Comparison of ENCODE assay signal across 8 mouse cellular contexts in the genomic region with DNA sequence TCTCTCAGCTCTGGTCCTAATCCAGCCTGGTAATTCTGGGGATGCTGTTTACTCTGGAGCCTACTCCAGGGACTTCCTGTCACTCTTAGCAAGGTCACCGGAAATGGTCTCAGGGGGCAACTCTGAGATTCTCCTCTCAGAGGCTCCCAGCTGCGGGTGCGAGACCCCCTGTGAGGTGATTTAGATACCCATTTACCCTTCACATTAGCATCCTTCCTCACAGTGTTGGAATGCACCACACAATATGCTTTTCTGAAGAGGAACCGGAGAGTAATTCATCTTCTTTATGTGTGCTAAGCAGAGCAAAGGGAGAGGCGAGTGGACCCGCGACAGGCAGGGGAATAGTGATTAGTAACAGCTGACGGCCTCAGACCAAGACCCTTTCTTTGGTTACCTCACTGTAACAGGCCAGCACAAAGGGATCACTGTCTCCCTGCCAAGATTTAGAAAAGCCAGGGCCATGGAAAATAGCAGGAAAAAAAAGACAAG. TPM values are rescaled to one million over a fixed set of nuclear protein-coding genes. Genes with fewer than 3 reads are reported as not detected.
A peak's percentile ranks its signal among the peaks of the same experiment; 100 is the strongest.
DNase-seq lines count a peak whose midpoint lies in the region; ATAC-seq lines count a peak whose summit lies in the region.

No protein-coding gene starts in this region.

- DNase-seq in heart, embryonic 10.5 days (ENCODE audit: low spot score), result no peak
- DNase-seq in heart, postnatal 25 days (ENCODE audit: low spot score), result no peak
- peak; percentile 12 for DNase-seq in ES-CJ7 (ENCODE audit: low read depth, low spot score)
- peak; percentile 61 for DNase-seq in limb, embryonic 11.5 days (ENCODE audit: low spot score)
- no peak for DNase-seq in gastrocnemius, postnatal 36 days
- DNase-seq in adrenal gland, postnatal 25 days, result no peak
- DNase-seq in urinary bladder, postnatal 14 days (ENCODE audit: low spot score), result no peak

- ATAC-seq in embryonic facial prominence, embryonic 15.5 days (ENCODE audit: insufficient number of reproducible peaks, low FRiP score, low TSS enrichment, low read depth), result peak; percentile 22; the same call in 1 of the 2 replicates
- ATAC-seq in limb, embryonic 11.5 days (ENCODE audit: insufficient number of reproducible peaks, low FRiP score, low TSS enrichment, low read depth), result peak; percentile 49; the same call in 1 of the 2 replicates

- WGBS in heart, embryonic 10.5 days, result 25% methylated on average over 8 of the region's 8 CpGs
- 33% methylated on average over 8 of the region's 8 CpGs for WGBS in embryonic facial prominence, embryonic 15.5 days
- 11% methylated on average over 8 of the region's 8 CpGs for WGBS in limb, embryonic 11.5 days

- H3K36me3 ChIP-seq in heart, embryonic 10.5 days, result no peaks in the 10 kb centered on the region
- H3K36me3 ChIP-seq in embryonic facial prominence, embryonic 15.5 days, result no peaks in the 10 kb centered on the region
- H3K36me3 ChIP-seq in limb, embryonic 11.5 days (ENCODE audit: control insufficient read depth, insufficient read depth, low read length), result no peaks in the 10 kb centered on the region

- peak overlapping the region; percentile 62 for H3K27ac ChIP-seq in heart, embryonic 10.5 days
- H3K27ac ChIP-seq in embryonic facial prominence, embryonic 15.5 days (replicated peaks), result peak overlapping the region; percentile 58; the same call in 1 of the 2 replicates
- H3K27ac ChIP-seq in limb, embryonic 11.5 days (replicated peaks; ENCODE audit: low read depth, low read length), result 0 out of 2 replicates have a peak overlapping the region, but pooled peaks have one; percentile 45

- H3K9me3 ChIP-seq in heart, embryonic 10.5 days, result no peaks in the 10 kb centered on the region
- H3K9me3 ChIP-seq in embryonic facial prominence, embryonic 15.5 days (replicated peaks), result no peaks in the 10 kb centered on the region
- no peaks in the 10 kb centered on the region for H3K9me3 ChIP-seq in limb, embryonic 11.5 days (ENCODE audit: control insufficient read depth, low read length)

- no peak overlapping the region for H3K4me3 ChIP-seq in heart, embryonic 10.5 days
- no peak overlapping the region for H3K4me3 ChIP-seq in embryonic facial prominence, embryonic 15.5 days (replicated peaks)
- no peak overlapping the region for H3K4me3 ChIP-seq in limb, embryonic 11.5 days (ENCODE audit: low read depth, low read length)

- H3K4me1 ChIP-seq in heart, embryonic 10.5 days, result peaks cover 58% of the 10 kb centered on the region
- peaks cover 46% of the 10 kb centered on the region for H3K4me1 ChIP-seq in embryonic facial prominence, embryonic 15.5 days
- peaks cover 8% of the 10 kb centered on the region for H3K4me1 ChIP-seq in limb, embryonic 11.5 days (ENCODE audit: control insufficient read depth, insufficient read depth, low read length)

- intact Hi-C loops in heart, postnatal 25 days (cut with DNase I), result no loop called here
- intact Hi-C loops in gastrocnemius, postnatal 36 days (cut with DNase I), result no loop called here

- no peak overlapping the region for H3K9ac ChIP-seq in embryonic facial prominence, embryonic 15.5 days
- H3K9ac ChIP-seq in limb, embryonic 11.5 days (ENCODE audit: low read length), result no peak overlapping the region

- H3K27me3 ChIP-seq in heart, embryonic 10.5 days (ENCODE audit: insufficient read depth, poor library complexity, severe bottlenecking), result no peaks in the 10 kb centered on the region
- no peaks in the 10 kb centered on the region for H3K27me3 ChIP-seq in embryonic facial prominence, embryonic 15.5 days
- H3K27me3 ChIP-seq in limb, embryonic 11.5 days (ENCODE audit: control insufficient read depth, insufficient read depth, low read length), result no peaks in the 10 kb centered on the region

- no peak overlapping the region for H3K4me2 ChIP-seq in embryonic facial prominence, embryonic 15.5 days (replicated peaks)
- H3K4me2 ChIP-seq in limb, embryonic 11.5 days (ENCODE audit: low read depth, severe bottlenecking), result no peak overlapping the region

RNA-seq across cellular contexts. Expression of a gene that starts 51.0 kb away (rescaled TPM):
- polyA plus RNA-seq in heart, embryonic 10.5 days (2016; fragmentation: Nextera tagmentation; extraction: Ambion mirVana), result 26.2 and 33.4 TPM in 2 replicates
- 1 to 10 TPM; 1.6 to 1.7 TPM for total RNA-seq in heart, postnatal 25 days (2021)
- polyA plus RNA-seq in embryonic facial prominence, embryonic 15.5 days (2015; fragmentation: Nextera tagmentation; extraction: Ambion mirVana), result 34.9 and 38.7 TPM in 2 replicates
- 24.9 and 26.3 TPM in 2 replicates for polyA plus RNA-seq in limb, embryonic 11.5 days (2014; fragmentation: Nextera tagmentation; extraction: Ambion mirVana)
- total RNA-seq in gastrocnemius, postnatal 36 days (2021), result 1 to 10 TPM; 1.2 to 1.8 TPM
- 14.1 and 16.4 TPM in 2 replicates for total RNA-seq in adrenal gland, postnatal 25 days (2021)

Comparison
In these comparisons a context has a peak if more than half of its experiments do, and no peak if none do; other contexts are left out.
1. DNase-seq: peak in ES-CJ7 (single experiment) and limb, embryonic 11.5 days (single experiment); none in heart, embryonic 10.5 days (single experiment), heart, postnatal 25 days (single experiment), gastrocnemius, postnatal 36 days (0 of 2), adrenal gland, postnatal 25 days (single experiment) and urinary bladder, postnatal 14 days (single experiment).
2. Peak in every context shown above with its lines, with median percentiles within 50 percentile points of each other: H3K27ac ChIP-seq.